Mouse (Mus musculus) liver, embryonic 14.5 days (tissue): ENCODE data around the gene Ank.

Experiments
- CTCF ChIP-seq: IDR thresholded peaks from 2 replicates; pipeline ENCODE4 v1.5.1; 2016; ENCODE audit warnings: antibody characterized with exemption, low read depth, control low read depth
- EP300 ChIP-seq: IDR thresholded peaks from 2 replicates; pipeline ENCODE4 v1.6.1; 2016; ENCODE audit warnings: antibody characterized with exemption, low read depth

DNA sequence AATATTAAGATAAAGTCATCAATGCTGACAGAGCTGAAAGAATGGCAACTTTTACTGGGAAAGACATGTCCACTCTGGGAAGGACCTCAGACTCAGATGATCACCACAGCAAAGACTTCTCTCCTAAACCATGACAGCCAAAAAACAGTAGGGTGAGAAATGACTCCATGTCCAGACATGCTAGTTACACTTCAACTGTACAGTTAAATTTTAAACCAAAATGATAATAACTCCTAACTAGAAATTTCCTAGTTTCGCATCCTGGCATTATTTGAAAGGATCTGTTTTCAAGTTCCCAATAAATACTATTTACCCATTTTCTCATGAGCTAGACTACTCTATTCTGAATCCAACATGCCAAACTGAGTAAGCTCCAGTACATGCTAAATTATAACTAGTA is 159.8 kb downstream of the Ank start:
- no peak for TF ChIP-seq CTCF
- TF ChIP-seq EP300: no peak
